Mouse (Mus musculus): ENCODE results near the gene Psg16.

- no peak for TF ChIP-seq GATA1 (IDR thresholded peaks at IDR 0.05; ENCODE audit: low read length)
- TF ChIP-seq TAL1 (IDR thresholded peaks at IDR 0.05; ENCODE audit: low read length), result no peak
These were observed 18.4 kb upstream of the Psg16 start for GRCm38 (mm10) chr7:17055287-17055946.
